Mouse (Mus musculus) bone marrow, adult 2 months (tissue): ENCODE data around the gene Dennd6b. TPM values are rescaled to one million over a fixed set of nuclear protein-coding genes. Genes with fewer than 3 reads are reported as not detected.

ENCODE experiments used
- H3K27ac ChIP-seq: fragments of 200-500 bp; 2 replicates; pipeline ENCODE4 v1.5.1; 2012; ENCODE audit warnings: low read depth, mild to moderate bottlenecking, control low read depth, inconsistent platforms, low read length; ENCODE audit not compliant: control insufficient read depth, poor library complexity, insufficient read depth
- H3K4me1 ChIP-seq: fragments of 200-500 bp; 2 replicates; pipeline ENCODE4 v1.6.1; 2011; ENCODE audit warnings: low read length; ENCODE audit not compliant: control insufficient read depth, insufficient read depth
- H3K4me3 ChIP-seq: fragments of 200-500 bp; replicated peaks from 2 replicates; pipeline ENCODE3; 2011; ENCODE audit warnings: mild to moderate bottlenecking, low read depth, low read length, control low read depth; ENCODE audit not compliant: control insufficient read depth
- CTCF ChIP-seq: fragments of 200-500 bp; IDR thresholded peaks from 2 replicates; pipeline ENCODE4 v1.5.1; 2011; ENCODE audit warnings: low read length, control low read depth; ENCODE audit not compliant: control insufficient read depth, insufficient read depth
- POLR2A ChIP-seq: fragments of 200-500 bp; IDR thresholded peaks from 2 replicates; pipeline ENCODE4 v1.6.1; 2011; ENCODE audit warnings: low read depth, mild to moderate bottlenecking, control low read depth, low read length, borderline replicate concordance; ENCODE audit not compliant: control insufficient read depth
- WGBS: fragments of 180-500 bp; shearing (Covaris S2); methylation state at CpG from one replicate; pipeline ENCODE4 v1.1.7; 2018; 5-methylcytosine and 5-hydroxymethylcytosine counted together
- polyA plus RNA-seq: library from polyadenylated mRNA; stranded (reverse); fragments of >200 nt; gene quantifications from 2 replicates; pipeline ENCODE4 v1.2.4, GENCODE M21; 2011; ENCODE audit warnings: low replicate concordance; ENCODE audit not compliant: missing spikeins, insufficient read depth, insufficient read length

Dennd6b gene
- polyA plus RNA-seq, 1 experiment, result 13.6 TPM

- Histone ChIP-seq H3K4me1 (no peaks in the 10 kb centered on the region; the same call in none of the 2 replicates), H3K27ac (peak overlapping the region; percentile 25; the same call in 1 of the 2 replicates), H3K4me3 (no peak overlapping the region)
- TF ChIP-seq POLR2A (no peak), CTCF (no peak)
- WGBS, result 19% methylated on average over 17 of the region's 17 CpGs
These were observed 23.9 kb downstream of the Dennd6b start for GRCm38 (mm10) chr15:89172276-89172935.

- Histone ChIP-seq H3K4me1 (no peaks in the 10 kb centered on the region; the same call in 1 of the 2 replicates), H3K4me3 (no peak overlapping the region), H3K27ac (no peak overlapping the region)
- no peak for TF ChIP-seq CTCF
- no peak for TF ChIP-seq POLR2A
- 75% methylated on average over 5 of the region's 5 CpGs for WGBS
These were observed 24.7 kb downstream of the Dennd6b start for GRCm38 (mm10) chr15:89171526-89172051.

- no peaks in the 10 kb centered on the region; the same call in 1 of the 2 replicates for H3K4me1 ChIP-seq
- TF ChIP-seq CTCF, result no peak
- no peak for TF ChIP-seq POLR2A
- H3K4me3 ChIP-seq, result no peak overlapping the region
- WGBS, result 54% methylated on average over 3 of the region's 3 CpGs
- no peak overlapping the region for H3K27ac ChIP-seq
These were observed 26.2 kb downstream of the Dennd6b start for GRCm38 (mm10) chr15:89170102-89170501.

- no peak for TF ChIP-seq POLR2A
- no peak for TF ChIP-seq CTCF
- Histone ChIP-seq H3K27ac (no peak overlapping the region), H3K4me3 (no peak overlapping the region), H3K4me1 (no peaks in the 10 kb centered on the region; the same call in 1 of the 2 replicates)
- WGBS, result 73% methylated on average over 10 of the region's 10 CpGs
These were observed 26.9 kb downstream of the Dennd6b start for GRCm38 (mm10) chr15:89169431-89169830.

- H3K4me3 ChIP-seq, result no peak overlapping the region
- 85% methylated on average over 10 of the region's 10 CpGs for WGBS
- H3K27ac ChIP-seq, result no peak overlapping the region
- no peaks in the 10 kb centered on the region; the same call in 1 of the 2 replicates for H3K4me1 ChIP-seq
- TF ChIP-seq CTCF (no peak), POLR2A (no peak)
These were observed 27.4 kb downstream of the Dennd6b start for GRCm38 (mm10) chr15:89168922-89169321.

- no peaks in the 10 kb centered on the region for H3K4me1 ChIP-seq
- no peak overlapping the region for H3K4me3 ChIP-seq
- H3K27ac ChIP-seq, result no peak overlapping the region
- 88% methylated on average over 12 of the region's 12 CpGs for WGBS
- TF ChIP-seq POLR2A, result no peak
- TF ChIP-seq CTCF, result no peak
These were observed 30.8 kb downstream of the Dennd6b start for GRCm38 (mm10) chr15:89165478-89165877.

GRCm38 (mm10) chr15:89161397-89161796, 34.9 kb downstream of the Dennd6b start:
- Histone ChIP-seq H3K4me3 (no peak overlapping the region), H3K4me1 (no peaks in the 10 kb centered on the region), H3K27ac (no peak overlapping the region)
- TF ChIP-seq POLR2A, result no peak
- TF ChIP-seq CTCF, result no peak
- WGBS, result 55% methylated on average over 9 of the region's 9 CpGs

- WGBS, result 94% methylated on average over 16 of the region's 16 CpGs
- H3K27ac ChIP-seq, result no peak overlapping the region
- TF ChIP-seq CTCF (no peak), POLR2A (no peak)
These were observed 37.8 kb downstream of the Dennd6b start for GRCm38 (mm10) chr15:89158516-89158915.

GRCm38 (mm10) chr15:89157954-89158353, 38.3 kb downstream of the Dennd6b start:
- WGBS, result 57% methylated on average over 7 of the region's 7 CpGs
- no peak overlapping the region for H3K4me3 ChIP-seq
- no peaks in the 10 kb centered on the region for H3K4me1 ChIP-seq
- no peak overlapping the region for H3K27ac ChIP-seq
- no peak for TF ChIP-seq POLR2A
- TF ChIP-seq CTCF, result peak; percentile 81

More at GRCm38 (mm10) chr15:89158516-89158915, 37.8 kb downstream of the Dennd6b start:
- Histone ChIP-seq H3K4me1 (no peaks in the 10 kb centered on the region), H3K4me3 (no peak overlapping the region)
